In the genomic region with DNA sequence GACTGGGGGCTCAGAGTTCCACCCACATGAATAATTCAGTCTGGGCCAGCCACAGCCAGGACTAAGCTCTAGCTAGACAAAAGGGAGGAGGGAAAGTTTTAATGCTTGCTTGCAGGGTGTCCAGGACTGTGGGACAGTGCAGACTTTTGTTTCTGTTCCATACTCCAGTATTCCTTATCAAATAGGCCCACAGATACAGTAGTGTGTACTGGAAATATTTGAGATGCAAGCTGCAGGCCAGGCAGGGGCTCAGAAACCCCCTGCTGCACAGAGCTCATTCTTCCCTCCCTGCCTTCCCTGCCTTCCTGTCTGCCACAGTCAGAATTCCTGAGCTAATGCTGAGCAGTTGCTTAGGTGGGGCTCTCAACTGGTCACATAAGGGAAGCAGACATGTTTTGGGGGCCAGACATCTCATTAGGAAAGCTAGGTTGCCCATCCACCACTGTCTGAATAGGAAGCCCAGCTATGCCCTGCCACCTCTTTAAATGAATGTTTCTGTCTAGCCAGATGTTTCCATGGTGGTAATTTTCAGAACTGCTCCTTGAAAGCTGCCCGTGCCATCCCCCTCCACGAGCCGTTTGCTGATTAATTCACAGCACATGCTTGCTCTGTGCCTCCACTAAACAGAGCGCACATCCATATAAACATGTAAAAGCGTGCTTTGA, we compare ENCODE assay signal across 12 mouse cellular contexts.
DNase-seq lines count a peak whose midpoint lies in the region; ATAC-seq lines count a peak whose summit lies in the region.
"Had no signal": no experiment of that assay in that cellular context is flagged by ENCODE, and none has a peak within 500 bp of the region (broad histone marks: within the 10 kb centered on the region; RNA-seq: fewer than 3 reads in every experiment).

No protein-coding gene starts in this region.

- no peak overlapping the region for H3K4me3 ChIP-seq in heart, embryonic 11.5 days (ENCODE audit: low read depth, low read length)
- H3K4me3 ChIP-seq in embryonic facial prominence, embryonic 15.5 days (replicated peaks), result no peak overlapping the region
- no peak overlapping the region for H3K4me3 ChIP-seq in hindbrain, embryonic 14.5 days (replicated peaks; ENCODE audit: low read length)
- H3K4me3 ChIP-seq in midbrain, embryonic 13.5 days (replicated peaks), result no peak overlapping the region
- H3K4me3 ChIP-seq: kidney, embryonic 15.5 days had no signal

- ATAC-seq in heart, embryonic 11.5 days (replicated peaks; ENCODE audit: insufficient number of reproducible peaks, low FRiP score, low TSS enrichment), result no peak
- ATAC-seq in embryonic facial prominence, embryonic 15.5 days (ENCODE audit: insufficient number of reproducible peaks, low FRiP score, low TSS enrichment, low read depth), result peak; percentile 81
- ATAC-seq in hindbrain, embryonic 14.5 days (ENCODE audit: low FRiP score), result no peak; the same call in 1 of the 2 replicates
- ATAC-seq in midbrain, embryonic 13.5 days, result peak; percentile 72

- no peak for DNase-seq in heart, adult 11 months
- DNase-seq in hindbrain, embryonic 14.5 days (ENCODE audit: low spot score), result no peak
- DNase-seq in cerebellum, postnatal 25 days, result no peak
- DNase-seq in right cerebral cortex, postnatal 25 days, result no peak
- DNase-seq in left cerebral cortex, postnatal 10 days (ENCODE audit: extremely low spot score in 1 of 2, low spot score in 2 of 2), result no peak
- DNase-seq: adrenal gland, postnatal 10 days; cerebellum, adult 11 months; heart, postnatal 4 days had no signal

- no peaks in the 10 kb centered on the region for H3K9me3 ChIP-seq in heart, embryonic 11.5 days (replicated peaks; ENCODE audit: control insufficient read depth, low read length)
- no peaks in the 10 kb centered on the region for H3K9me3 ChIP-seq in embryonic facial prominence, embryonic 15.5 days (replicated peaks)
- H3K9me3 ChIP-seq in hindbrain, embryonic 14.5 days (ENCODE audit: control insufficient read depth, low read length), result no peaks in the 10 kb centered on the region
- no peaks in the 10 kb centered on the region for H3K9me3 ChIP-seq in midbrain, embryonic 13.5 days
- H3K9me3 ChIP-seq: kidney, embryonic 15.5 days had no signal

- no peak overlapping the region for H3K4me2 ChIP-seq in heart, embryonic 11.5 days
- no peak overlapping the region for H3K4me2 ChIP-seq in embryonic facial prominence, embryonic 15.5 days (replicated peaks)
- no peak overlapping the region for H3K4me2 ChIP-seq in hindbrain, embryonic 14.5 days (replicated peaks)
- H3K4me2 ChIP-seq in midbrain, embryonic 13.5 days (replicated peaks), result no peak overlapping the region
- H3K4me2 ChIP-seq: kidney, embryonic 15.5 days had no signal

- WGBS in heart, embryonic 11.5 days (ENCODE audit: insufficient replicate concordance), result 68% methylated on average over 5 of the region's 5 CpGs
- WGBS in embryonic facial prominence, embryonic 15.5 days, result 30% methylated on average over 5 of the region's 5 CpGs
- 33% methylated on average over 5 of the region's 5 CpGs for WGBS in hindbrain, embryonic 14.5 days
- WGBS in midbrain, embryonic 13.5 days, result 20% methylated on average over 5 of the region's 5 CpGs

- H3K36me3 ChIP-seq in heart, embryonic 11.5 days (ENCODE audit: control insufficient read depth, insufficient read depth, low read length), result 0 out of 2 replicates have a peak, but pooled peaks cover 6% of the 10 kb centered on the region
- peaks cover 2% of the 10 kb centered on the region; the same call in 1 of the 2 replicates for H3K36me3 ChIP-seq in embryonic facial prominence, embryonic 15.5 days
- no peaks in the 10 kb centered on the region for H3K36me3 ChIP-seq in hindbrain, embryonic 14.5 days (replicated peaks; ENCODE audit: control insufficient read depth, insufficient read depth)
- peaks cover 6% of the 10 kb centered on the region for H3K36me3 ChIP-seq in midbrain, embryonic 13.5 days
- H3K36me3 ChIP-seq: kidney, embryonic 15.5 days had no signal

- no peaks in the 10 kb centered on the region for H3K27me3 ChIP-seq in heart, embryonic 11.5 days (ENCODE audit: control insufficient read depth, insufficient read depth, low read length)
- H3K27me3 ChIP-seq in embryonic facial prominence, embryonic 15.5 days, result no peaks in the 10 kb centered on the region
- H3K27me3 ChIP-seq in hindbrain, embryonic 14.5 days (ENCODE audit: control insufficient read depth, insufficient read depth, low read length), result no peaks in the 10 kb centered on the region
- no peaks in the 10 kb centered on the region for H3K27me3 ChIP-seq in midbrain, embryonic 13.5 days
- H3K27me3 ChIP-seq: kidney, embryonic 15.5 days had no signal

- H3K9ac ChIP-seq in heart, embryonic 11.5 days (ENCODE audit: low read depth, low read length), result no peak overlapping the region
- no peak overlapping the region for H3K9ac ChIP-seq in embryonic facial prominence, embryonic 15.5 days
- H3K9ac ChIP-seq in hindbrain, embryonic 14.5 days, result no peak overlapping the region
- H3K9ac ChIP-seq in midbrain, embryonic 13.5 days (replicated peaks), result peak overlapping the region; percentile 19; the same call in 1 of the 2 replicates
- H3K9ac ChIP-seq: kidney, embryonic 15.5 days had no signal

- H3K27ac ChIP-seq in heart, embryonic 11.5 days (ENCODE audit: low read depth, low read length), result peak overlapping the region; percentile 51
- H3K27ac ChIP-seq in embryonic facial prominence, embryonic 15.5 days (replicated peaks), result peak overlapping the region; percentile 45
- H3K27ac ChIP-seq in hindbrain, embryonic 14.5 days, result peak overlapping the region; percentile 70
- H3K27ac ChIP-seq in midbrain, embryonic 13.5 days, result peak overlapping the region; percentile 80
- H3K27ac ChIP-seq: kidney, embryonic 15.5 days had no signal

- H3K4me1 ChIP-seq in heart, embryonic 11.5 days (ENCODE audit: control insufficient read depth, insufficient read depth, low read length), result peaks cover 27% of the 10 kb centered on the region
- peaks cover 25% of the 10 kb centered on the region for H3K4me1 ChIP-seq in embryonic facial prominence, embryonic 15.5 days
- peaks cover 18% of the 10 kb centered on the region for H3K4me1 ChIP-seq in hindbrain, embryonic 14.5 days (replicated peaks; ENCODE audit: control insufficient read depth, insufficient read depth, low read length)
- peaks cover 28% of the 10 kb centered on the region for H3K4me1 ChIP-seq in midbrain, embryonic 13.5 days (replicated peaks)
- H3K4me1 ChIP-seq: kidney, embryonic 15.5 days had no signal

- intact Hi-C loops in left cerebral cortex, postnatal 10 days (cut with DNase I), result no loop called here

Comparison
In these comparisons a context has a peak if more than half of its experiments do, and no peak if none do; other contexts are left out.
1. ATAC-seq: peak in embryonic facial prominence, embryonic 15.5 days (single experiment) and midbrain, embryonic 13.5 days (single experiment); none in heart, embryonic 11.5 days (single experiment) and hindbrain, embryonic 14.5 days (single experiment).
2. Peak in every context shown above with its lines, with median percentiles within 50 percentile points of each other: H3K27ac ChIP-seq.